Mouse (Mus musculus) forebrain, embryonic 11.5 days (tissue): ENCODE measurements around the gene Hvcn1. TPM values are rescaled to one million over a fixed set of nuclear protein-coding genes. Genes with fewer than 3 reads are reported as not detected.

ENCODE experiments used
- ATAC-seq: fragments of 200-750 bp; cut with Nextera tagmentation; replicated peaks from 2 replicates; pipeline ENCODE4 v1.8.0; 2017; ENCODE audit warnings: moderate TSS enrichment; ENCODE audit not compliant: low FRiP score
- DNase-seq: peaks from one replicate; pipeline ENCODE4 v3.0.0-alpha.2; 2017; ENCODE audit warnings: low spot score
- H3K27ac ChIP-seq: fragments of 300-500 bp; sonication (generic); 2 replicates; pipeline ENCODE4 v1.5.1; 2014; ENCODE audit warnings: low read depth, low read length
- H3K27me3 ChIP-seq: fragments of 300-500 bp; sonication (generic); 2 replicates; pipeline ENCODE4 v1.6.1; 2014; ENCODE audit warnings: mild to moderate bottlenecking, low read length, mixed read lengths; ENCODE audit not compliant: control insufficient read depth, insufficient read depth
- H3K36me3 ChIP-seq: fragments of 300-500 bp; sonication (generic); 2 replicates; pipeline ENCODE4 v1.6.1; 2014; ENCODE audit warnings: mild to moderate bottlenecking, low read length, moderate library complexity, mixed read lengths; ENCODE audit not compliant: control insufficient read depth, insufficient read depth
- H3K4me1 ChIP-seq: fragments of 300-500 bp; sonication (generic); replicated peaks from 2 replicates; pipeline ENCODE4 v1.6.1; 2014; ENCODE audit warnings: low read length, mixed read lengths; ENCODE audit not compliant: control insufficient read depth, insufficient read depth
- H3K4me2 ChIP-seq: fragments of 300-500 bp; sonication (generic); 2 replicates; pipeline ENCODE4 v1.6.1; 2014; ENCODE audit warnings: low read depth, mild to moderate bottlenecking, low read length, moderate library complexity, mixed read lengths; ENCODE audit not compliant: severe bottlenecking
- H3K4me3 ChIP-seq: fragments of 300-500 bp; sonication (generic); 2 replicates; pipeline ENCODE4 v1.5.1; 2014; ENCODE audit warnings: low read depth, low read length
- H3K9ac ChIP-seq: fragments of 300-500 bp; sonication (generic); 2 replicates; pipeline ENCODE4 v1.6.1; 2014; ENCODE audit warnings: low read length
- H3K9me3 ChIP-seq: fragments of 300-500 bp; sonication (generic); 2 replicates; pipeline ENCODE4 v1.6.1; 2016; ENCODE audit warnings: low read length, mixed read lengths; ENCODE audit not compliant: control insufficient read depth
- WGBS: fragments of 180-500 bp; shearing (Covaris S2); extraction: QIAGEN DNeasy Blood & Tissue Kit; methylation state at CpG from one replicate; pipeline ENCODE4 v1.1.7; 2014; 5-methylcytosine and 5-hydroxymethylcytosine counted together
- polyA plus RNA-seq: library from polyadenylated mRNA; unstranded; fragments of >200 nt; fragmentation: Nextera tagmentation; extraction: Ambion mirVana; gene quantifications from 2 replicates; pipeline ENCODE4 v1.2.1, GENCODE M21; 2014

The Hvcn1 gene
- polyA plus RNA-seq, 1 experiment from 2014 or later, result 11.1 TPM

GRCm38 (mm10) chr5:122278946-122279345 lies 72.3 kb downstream of the Hvcn1 start:
- no peak overlapping the region for H3K4me2 ChIP-seq
- no peaks in the 10 kb centered on the region for H3K27me3 ChIP-seq
- no peaks in the 10 kb centered on the region for H3K9me3 ChIP-seq
- ATAC-seq, result no peak
- H3K36me3 ChIP-seq, result no peaks in the 10 kb centered on the region
- no peak overlapping the region for H3K27ac ChIP-seq
- WGBS, result 92% methylated on average over 7 of the region's 7 CpGs
- no peak overlapping the region for H3K4me3 ChIP-seq
- DNase-seq, result no peak
- no peak overlapping the region for H3K9ac ChIP-seq
- H3K4me1 ChIP-seq, result no peaks in the 10 kb centered on the region

GRCm38 (mm10) chr5:122279799-122280421 lies 73.3 kb downstream of the Hvcn1 start:
- no peak for ATAC-seq
- DNase-seq, result no peak
- Histone ChIP-seq H3K27ac (no peak overlapping the region), H3K9ac (no peak overlapping the region), H3K9me3 (no peaks in the 10 kb centered on the region), H3K4me2 (no peak overlapping the region), H3K27me3 (no peaks in the 10 kb centered on the region), H3K4me1 (no peaks in the 10 kb centered on the region), H3K36me3 (no peaks in the 10 kb centered on the region), H3K4me3 (no peak overlapping the region)
- 85% methylated on average over 12 of the region's 12 CpGs for WGBS

GRCm38 (mm10) chr5:122280422-122280826 lies 73.8 kb downstream of the Hvcn1 start:
- Histone ChIP-seq H3K27ac (no peak overlapping the region), H3K4me1 (no peaks in the 10 kb centered on the region; the same call in 1 of the 2 replicates), H3K4me2 (no peak overlapping the region), H3K9me3 (no peaks in the 10 kb centered on the region), H3K27me3 (no peaks in the 10 kb centered on the region), H3K36me3 (no peaks in the 10 kb centered on the region), H3K4me3 (no peak overlapping the region), H3K9ac (no peak overlapping the region)
- WGBS, result 57% methylated on average over 6 of the region's 6 CpGs
- DNase-seq, result no peak
- ATAC-seq, result no peak

- no peak for DNase-seq
- Histone ChIP-seq H3K9ac (no peak overlapping the region), H3K9me3 (no peaks in the 10 kb centered on the region), H3K4me3 (no peak overlapping the region), H3K4me1 (peaks cover 2% of the 10 kb centered on the region; the same call in 1 of the 2 replicates), H3K27ac (no peak overlapping the region), H3K4me2 (no peak overlapping the region), H3K36me3 (no peaks in the 10 kb centered on the region), H3K27me3 (no peaks in the 10 kb centered on the region)
- no peak for ATAC-seq
- WGBS, result 44% methylated on average over 19 of the region's 19 CpGs
Observed at GRCm38 (mm10) chr5:122280827-122281462, 74.3 kb downstream of the Hvcn1 start.

GRCm38 (mm10) chr5:122283828-122284182 lies 77.2 kb downstream of the Hvcn1 start:
- WGBS, result 18% methylated on average over 2 of the region's 2 CpGs
- no peak overlapping the region for H3K27ac ChIP-seq

GRCm38 (mm10) chr5:122284183-122285028 lies 77.8 kb downstream of the Hvcn1 start, which contains the start of gene Pptc7:
Gene Pptc7 (plus strand): TSS chr5:122284365.
- Histone ChIP-seq H3K4me2 (peak within 1 kb of the TSS; percentile 96), H3K4me3 (peak within 1 kb of the TSS; percentile 98), H3K9me3 (no peaks in the 10 kb centered on the region), H3K36me3 (no peaks in the 10 kb centered on the region; the same call in 1 of the 2 replicates), H3K27ac (0 out of 2 replicates have a peak within 1 kb of the TSS, but pooled peaks have one; percentile 12), H3K27me3 (no peaks in the 10 kb centered on the region), H3K9ac (peak within 1 kb of the TSS; percentile 91), H3K4me1 (peaks cover 5% of the 10 kb centered on the region)
- under 1% methylated on average over 109 of the region's 114 CpGs for WGBS
- DNase-seq, result peak; percentile 97
- ATAC-seq, result peak; percentile 96

More at GRCm38 (mm10) chr5:122283828-122284182, 77.2 kb downstream of the Hvcn1 start:
- H3K4me1 ChIP-seq, result peaks cover 5% of the 10 kb centered on the region
- ATAC-seq, result 0 out of 2 replicates have a peak, but pooled peaks have one; percentile 10
- H3K4me2 ChIP-seq, result peak overlapping the region; percentile 96; the same call in 1 of the 2 replicates
- H3K9ac ChIP-seq, result no peak overlapping the region; the same call in 1 of the 2 replicates
- H3K27me3 ChIP-seq, result no peaks in the 10 kb centered on the region
- no peaks in the 10 kb centered on the region for H3K36me3 ChIP-seq
- DNase-seq, result no peak
- no peaks in the 10 kb centered on the region for H3K9me3 ChIP-seq
- H3K4me3 ChIP-seq, result peak overlapping the region; percentile 98; the same call in 1 of the 2 replicates

- DNase-seq, result peak; percentile 72
- H3K36me3 ChIP-seq, result no peaks in the 10 kb centered on the region; the same call in 1 of the 2 replicates
- 2% methylated on average over 34 of the region's 34 CpGs for WGBS
- H3K4me2 ChIP-seq, result peak overlapping the region; percentile 96
- peak; percentile 42; the same call in 1 of the 2 replicates for ATAC-seq
- H3K4me1 ChIP-seq, result peaks cover 5% of the 10 kb centered on the region
- H3K27ac ChIP-seq, result no peak overlapping the region
- no peaks in the 10 kb centered on the region for H3K9me3 ChIP-seq
- peak overlapping the region; percentile 98 for H3K4me3 ChIP-seq
- H3K9ac ChIP-seq, result peak overlapping the region; percentile 91
- no peaks in the 10 kb centered on the region for H3K27me3 ChIP-seq
Observed at GRCm38 (mm10) chr5:122285029-122285766, 78.6 kb downstream of the Hvcn1 start.

GRCm38 (mm10) chr5:122285767-122286150 lies 79.2 kb downstream of the Hvcn1 start:
- H3K27ac ChIP-seq, result no peak overlapping the region
- no peaks in the 10 kb centered on the region for H3K9me3 ChIP-seq
- H3K4me2 ChIP-seq, result peak overlapping the region; percentile 96
- no peak for DNase-seq
- peaks cover 5% of the 10 kb centered on the region for H3K4me1 ChIP-seq
- H3K36me3 ChIP-seq, result no peaks in the 10 kb centered on the region; the same call in 1 of the 2 replicates
- no peaks in the 10 kb centered on the region for H3K27me3 ChIP-seq
- WGBS, result 55% methylated on average over 7 of the region's 7 CpGs
- peak overlapping the region; percentile 98 for H3K4me3 ChIP-seq
- ATAC-seq, result no peak
- H3K9ac ChIP-seq, result no peak overlapping the region
